Mouse (Mus musculus) midbrain, embryonic 15.5 days (tissue): Measurements from ENCODE around the gene Gadd45g. TPM values are rescaled to one million over a fixed set of nuclear protein-coding genes. Genes with fewer than 3 reads are reported as not detected.

Source experiments
- ATAC-seq: fragments of 200-750 bp; cut with Nextera tagmentation; replicated peaks from 2 replicates; pipeline ENCODE4 v1.8.0; 2017; ENCODE audit warnings: moderate TSS enrichment
- H3K27ac ChIP-seq: fragments of 300-500 bp; sonication (generic); 2 replicates; pipeline ENCODE4 v1.5.1; 2015; ENCODE audit warnings: mild to moderate bottlenecking, inconsistent platforms
- H3K27me3 ChIP-seq: fragments of 300-500 bp; sonication (generic); replicated peaks from 2 replicates; pipeline ENCODE4 v1.6.1; 2015; ENCODE audit warnings: inconsistent platforms
- H3K36me3 ChIP-seq: fragments of 300-500 bp; sonication (generic); replicated peaks from 2 replicates; pipeline ENCODE4 v1.6.1; 2015; ENCODE audit warnings: inconsistent platforms
- H3K4me1 ChIP-seq: fragments of 300-500 bp; sonication (generic); 2 replicates; pipeline ENCODE4 v1.6.1; 2015; ENCODE audit warnings: inconsistent platforms
- H3K4me2 ChIP-seq: fragments of 300-500 bp; sonication (generic); 2 replicates; pipeline ENCODE4 v1.6.1; 2015; ENCODE audit warnings: inconsistent platforms, mild to moderate bottlenecking, moderate library complexity
- H3K4me3 ChIP-seq: fragments of 300-500 bp; sonication (generic); 2 replicates; pipeline ENCODE4 v1.5.1; 2015; ENCODE audit warnings: mild to moderate bottlenecking, inconsistent platforms
- H3K9ac ChIP-seq: fragments of 300-500 bp; sonication (generic); 2 replicates; pipeline ENCODE4 v1.6.1; 2015; ENCODE audit warnings: mild to moderate bottlenecking, inconsistent platforms
- H3K9me3 ChIP-seq: fragments of 300-500 bp; sonication (generic); 2 replicates; pipeline ENCODE4 v1.6.1; 2016; ENCODE audit warnings: inconsistent platforms
- WGBS: fragments of 180-500 bp; shearing (Covaris S2); methylation state at CpG from one replicate; pipeline ENCODE4 v1.1.7; 2015; ENCODE audit warnings: mixed read lengths; 5-methylcytosine and 5-hydroxymethylcytosine counted together
- polyA plus RNA-seq: library from polyadenylated mRNA; unstranded; fragments of >200 nt; fragmentation: Nextera tagmentation; extraction: Ambion mirVana; gene quantifications from 2 replicates; pipeline ENCODE4 v1.2.1, GENCODE M21; 2015

Gadd45g gene
- polyA plus RNA-seq, 1 experiment from 2014 or later, result 56.2 TPM

DNA sequence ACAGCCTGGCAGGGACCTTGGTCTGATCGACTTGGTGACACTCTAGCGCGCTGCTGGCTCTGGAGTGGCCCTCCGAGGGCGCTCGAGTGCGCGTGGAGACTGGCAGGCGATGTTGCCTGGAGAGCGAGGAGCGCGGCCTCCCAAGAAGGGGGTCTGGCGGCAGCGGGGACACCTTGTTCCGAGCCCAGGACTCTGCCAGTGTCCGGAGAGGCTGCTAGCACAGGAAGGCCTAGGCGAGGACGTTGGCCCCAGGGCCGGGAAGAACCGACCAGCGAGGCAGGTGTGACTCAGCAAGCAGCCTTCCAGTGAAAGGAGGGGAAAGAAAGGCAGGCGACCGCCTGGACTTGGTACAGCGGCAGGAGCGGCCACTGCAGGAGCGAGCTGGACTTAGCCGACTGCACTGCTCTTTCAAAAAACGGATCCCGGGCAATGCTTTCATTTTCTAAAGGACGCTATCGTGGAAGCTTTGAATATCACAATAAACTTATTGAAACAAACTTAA lies 1.6 kb downstream of the Gadd45g start:
- H3K9me3 ChIP-seq, result no peaks in the 10 kb centered on the region
- H3K27ac ChIP-seq, result peak overlapping the region; percentile 84
- H3K4me2 ChIP-seq, result peak overlapping the region; percentile 99
- H3K4me1 ChIP-seq, result peaks cover 53% of the 10 kb centered on the region
- under 1% methylated on average over 31 of the region's 31 CpGs for WGBS
- peak overlapping the region; percentile 57 for H3K9ac ChIP-seq
- H3K4me3 ChIP-seq, result peak overlapping the region; percentile 55
- 0 out of 2 replicates have a peak, but pooled peaks have one; percentile 24 for ATAC-seq
- peaks cover 13% of the 10 kb centered on the region for H3K27me3 ChIP-seq
- no peaks in the 10 kb centered on the region for H3K36me3 ChIP-seq

DNA sequence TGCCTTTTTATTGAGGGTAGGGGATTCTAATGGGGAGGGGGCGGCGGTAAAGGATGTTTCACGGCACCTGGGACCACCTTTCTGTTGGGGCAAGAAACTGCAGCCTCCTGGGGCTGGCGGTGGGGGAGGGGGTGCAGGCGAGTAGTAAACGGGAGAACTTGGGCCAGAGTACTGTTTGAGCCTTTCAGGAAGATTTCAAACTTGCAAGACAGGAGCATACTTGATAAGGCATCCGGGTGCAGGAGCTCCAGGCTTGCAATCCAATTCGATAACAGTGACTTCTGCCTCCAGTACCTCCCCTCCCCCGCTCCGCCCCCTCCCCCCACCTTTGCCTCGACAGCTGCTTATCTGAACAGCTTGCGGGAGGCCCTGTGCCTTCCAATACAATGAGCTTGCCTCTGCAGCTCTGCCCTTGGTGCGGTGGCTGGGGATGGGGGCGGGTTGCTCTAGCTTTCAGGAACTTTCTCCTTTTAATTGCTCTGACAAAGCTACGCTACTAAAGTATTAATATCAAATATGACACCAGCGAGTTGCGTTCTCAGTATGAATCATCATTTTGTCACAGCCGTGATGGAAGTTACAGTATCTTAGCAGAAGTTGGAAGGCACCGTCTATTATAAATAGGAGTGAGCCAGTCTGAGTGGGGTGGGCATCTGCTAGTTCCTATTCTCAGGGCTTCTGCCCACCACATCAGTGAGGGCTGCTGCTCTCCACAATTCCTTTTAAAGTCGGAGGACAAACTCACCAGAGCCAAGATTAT lies 2.2 kb downstream of the Gadd45g start:
- peaks cover 57% of the 10 kb centered on the region for H3K4me1 ChIP-seq
- H3K36me3 ChIP-seq, result no peaks in the 10 kb centered on the region
- ATAC-seq, result no peak; the same call in 1 of the 2 replicates
- peak overlapping the region; percentile 84 for H3K27ac ChIP-seq
- peaks cover 8% of the 10 kb centered on the region for H3K27me3 ChIP-seq
- peak overlapping the region; percentile 99 for H3K4me2 ChIP-seq
- peak overlapping the region; percentile 55 for H3K4me3 ChIP-seq
- under 1% methylated on average over 20 of the region's 20 CpGs for WGBS
- no peaks in the 10 kb centered on the region for H3K9me3 ChIP-seq
- H3K9ac ChIP-seq, result peak overlapping the region; percentile 57; the same call in 1 of the 2 replicates

DNA sequence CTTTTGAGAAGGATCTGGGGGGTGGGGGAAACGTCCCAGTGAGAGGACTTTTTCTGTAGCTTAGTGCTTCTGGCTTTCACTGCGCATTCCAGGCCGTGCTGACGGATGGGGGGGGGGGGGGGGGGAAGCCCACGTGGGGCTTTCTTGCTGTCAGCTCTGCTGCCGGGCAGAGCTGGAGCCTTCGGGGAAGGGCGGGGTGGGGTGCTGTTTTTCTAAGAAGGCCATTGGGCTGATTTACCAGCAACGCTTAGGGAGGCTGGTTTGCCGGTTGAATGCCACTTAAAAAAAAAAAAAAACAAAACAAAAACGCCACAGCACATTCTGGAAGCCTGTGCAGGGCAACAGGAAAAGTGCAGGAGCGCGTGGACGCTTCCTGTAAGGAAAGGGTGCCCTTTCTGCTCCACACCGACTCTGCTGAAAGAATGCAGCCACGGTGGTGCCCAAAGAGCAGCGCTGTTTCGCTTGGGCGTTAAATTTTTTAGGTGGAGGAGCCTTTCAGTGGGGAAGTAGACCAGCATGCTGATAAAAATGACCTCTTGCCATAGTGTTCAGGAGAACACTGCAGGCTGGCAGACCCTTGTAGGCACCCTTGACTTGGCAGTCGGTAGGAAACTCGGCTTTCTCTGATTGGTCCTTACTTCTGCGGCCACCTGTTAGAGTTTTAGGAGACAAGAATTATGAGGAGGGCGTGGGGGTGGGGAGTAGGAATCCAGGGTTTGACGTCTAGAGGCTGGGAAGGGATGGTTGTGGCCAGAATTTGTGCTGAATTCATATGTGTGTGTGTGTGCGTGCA lies 3.0 kb downstream of the Gadd45g start:
- Histone ChIP-seq H3K4me2 (peak overlapping the region; percentile 99), H3K9ac (no peak overlapping the region), H3K36me3 (no peaks in the 10 kb centered on the region), H3K4me3 (peak overlapping the region; percentile 55; the same call in 1 of the 2 replicates), H3K9me3 (no peaks in the 10 kb centered on the region), H3K27me3 (peaks cover 6% of the 10 kb centered on the region; the same call in 1 of the 2 replicates), H3K27ac (0 out of 2 replicates have a peak overlapping the region, but pooled peaks have one; percentile 84), H3K4me1 (peaks cover 61% of the 10 kb centered on the region)
- ATAC-seq, result no peak
- WGBS, result 4% methylated on average over 25 of the region's 25 CpGs

DNA sequence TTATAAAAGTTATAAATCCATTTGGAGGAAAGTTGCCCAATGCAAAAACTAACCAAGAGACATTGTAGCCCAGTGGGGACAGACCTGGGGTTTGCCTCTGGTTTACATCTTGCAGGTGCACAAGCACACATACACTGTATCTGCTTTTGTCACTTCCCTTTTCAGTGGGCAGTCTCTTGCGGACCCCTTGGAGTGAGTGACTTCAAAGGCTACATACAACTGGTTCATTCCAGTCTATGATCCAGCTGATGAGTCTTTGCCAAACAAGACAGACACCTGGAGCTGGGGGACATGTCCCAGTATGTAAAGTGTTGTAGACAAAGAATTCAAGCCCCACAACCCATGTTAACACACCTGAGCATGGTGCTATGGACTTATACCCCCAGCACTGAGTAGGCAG lies 4.1 kb downstream of the Gadd45g start:
- Histone ChIP-seq H3K4me3 (no peak overlapping the region), H3K4me2 (no peak overlapping the region), H3K4me1 (peaks cover 56% of the 10 kb centered on the region), H3K36me3 (no peaks in the 10 kb centered on the region), H3K9ac (no peak overlapping the region), H3K27ac (no peak overlapping the region), H3K9me3 (no peaks in the 10 kb centered on the region), H3K27me3 (peaks cover 9% of the 10 kb centered on the region; the same call in 1 of the 2 replicates)
- 75% methylated on average over 1 of the region's 1 CpGs for WGBS
- no peak for ATAC-seq

DNA sequence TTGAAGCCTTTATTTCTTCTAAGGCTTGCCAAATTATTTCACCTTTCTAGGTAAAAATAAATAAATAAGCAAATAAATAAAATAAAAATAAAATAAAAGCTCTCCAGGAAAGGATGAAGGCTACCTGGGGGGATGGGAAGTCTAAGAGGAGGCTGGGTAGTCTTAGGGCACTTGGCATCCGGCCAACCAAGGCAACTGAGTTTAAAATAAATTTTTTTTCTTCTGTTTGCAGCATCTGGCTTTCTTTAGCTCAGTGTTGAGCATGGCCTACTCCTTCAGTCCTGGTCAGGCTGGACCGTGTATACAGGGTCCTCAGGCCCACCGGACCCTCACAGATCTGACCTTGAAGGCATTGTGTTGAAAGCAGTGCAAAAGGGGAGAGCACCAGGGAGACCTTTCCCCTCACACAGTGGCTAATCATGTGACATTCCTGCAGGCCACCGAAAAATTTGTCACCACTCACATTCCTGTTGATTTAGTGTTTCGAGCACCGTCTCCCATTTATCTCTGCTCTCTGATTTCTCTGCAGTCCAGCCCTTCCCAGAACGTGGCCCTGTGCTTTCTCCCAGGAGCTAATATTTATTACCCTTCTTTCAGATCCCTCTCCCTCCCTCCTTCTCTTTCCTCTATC lies 6.2 kb downstream of the Gadd45g start:
- no peak for ATAC-seq

DNA sequence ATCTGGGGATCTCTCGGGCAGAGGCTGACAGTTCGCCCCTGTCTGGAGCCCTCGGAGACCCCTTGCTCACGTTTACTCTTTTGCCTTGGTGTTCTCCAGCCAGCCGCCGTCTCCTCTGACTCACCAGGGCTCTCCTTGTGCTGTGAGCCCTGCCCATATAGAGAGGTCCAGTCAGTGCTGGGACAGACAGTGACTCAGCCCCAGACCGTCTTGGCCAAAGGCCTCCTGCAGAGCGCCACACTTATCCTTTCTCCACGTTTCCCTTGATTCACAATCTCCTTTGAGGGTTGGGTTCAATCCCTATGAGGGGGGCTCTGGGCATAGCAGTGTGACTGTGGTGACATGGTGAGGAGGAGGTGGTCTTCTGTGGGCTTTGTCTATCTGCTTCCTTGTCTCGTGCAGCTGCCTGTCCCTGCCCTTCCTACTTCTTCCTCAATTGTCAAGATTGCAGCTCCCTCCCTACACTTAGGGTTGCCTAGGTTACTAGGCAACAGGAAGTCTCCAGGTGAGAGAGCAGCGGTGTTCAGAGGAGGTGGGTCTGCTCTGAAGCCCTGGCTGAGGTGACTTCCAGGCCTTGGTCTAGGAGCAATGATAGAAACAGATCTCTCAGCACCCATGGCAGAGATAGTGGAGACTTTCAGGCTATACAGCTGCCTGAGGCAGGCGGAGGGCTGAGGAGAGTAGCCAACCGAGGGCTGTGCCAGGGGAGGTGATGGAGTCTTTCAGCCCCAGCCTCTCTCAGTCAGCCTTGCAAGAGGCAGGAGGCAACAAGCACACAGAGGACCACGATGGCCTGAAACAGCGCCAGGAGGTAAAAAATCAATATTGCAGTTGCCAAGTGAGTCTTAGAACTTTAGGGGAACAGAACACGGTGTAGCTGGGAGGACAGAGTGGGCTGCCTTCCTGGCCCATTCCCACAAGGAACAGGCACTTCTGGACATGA lies 7.1 kb downstream of the Gadd45g start:
- H3K9ac ChIP-seq, result no peak overlapping the region
- H3K36me3 ChIP-seq, result no peaks in the 10 kb centered on the region
- 17% methylated on average over 16 of the region's 16 CpGs for WGBS
- H3K4me3 ChIP-seq, result no peak overlapping the region
- H3K27ac ChIP-seq, result no peak overlapping the region
- ATAC-seq, result peak; percentile 50; the same call in 1 of the 2 replicates
- no peaks in the 10 kb centered on the region for H3K9me3 ChIP-seq
- no peak overlapping the region for H3K4me2 ChIP-seq
- H3K27me3 ChIP-seq, result peaks cover 15% of the 10 kb centered on the region; the same call in 1 of the 2 replicates
- peaks cover 32% of the 10 kb centered on the region for H3K4me1 ChIP-seq

More for the DNA sequence above, 6.2 kb downstream of the Gadd45g start:
- H3K27me3 ChIP-seq, result peaks cover 11% of the 10 kb centered on the region; the same call in 1 of the 2 replicates
- WGBS, result 36% methylated on average over 7 of the region's 7 CpGs
- H3K4me2 ChIP-seq, result no peak overlapping the region
- no peaks in the 10 kb centered on the region for H3K36me3 ChIP-seq
- H3K4me3 ChIP-seq, result no peak overlapping the region
- H3K9ac ChIP-seq, result no peak overlapping the region
- H3K27ac ChIP-seq, result no peak overlapping the region
- H3K4me1 ChIP-seq, result peaks cover 41% of the 10 kb centered on the region
- no peaks in the 10 kb centered on the region for H3K9me3 ChIP-seq

DNA sequence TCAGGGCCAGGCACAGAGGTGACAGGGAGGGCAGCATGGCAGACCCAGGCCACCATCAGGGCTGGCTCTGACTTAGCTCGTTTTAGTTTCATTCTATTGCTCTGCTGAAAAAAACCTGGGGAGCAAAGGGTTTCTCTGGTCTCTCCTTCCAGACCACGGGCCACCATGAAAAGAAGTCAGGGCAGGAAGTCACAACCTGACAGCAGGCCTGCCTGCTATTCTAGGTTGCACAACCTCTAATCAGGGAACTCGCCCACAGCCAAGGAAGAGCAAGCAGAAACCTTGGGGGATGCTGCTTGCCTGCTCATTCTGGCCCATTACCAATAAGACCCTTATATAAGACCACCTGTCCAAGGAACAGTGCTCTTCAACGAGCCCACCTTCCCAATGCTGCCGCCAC lies 9.1 kb downstream of the Gadd45g start:
- no peaks in the 10 kb centered on the region for H3K9me3 ChIP-seq
- peaks cover 17% of the 10 kb centered on the region for H3K4me1 ChIP-seq
- no peak overlapping the region for H3K27ac ChIP-seq
- ATAC-seq, result no peak
- WGBS, result 83% methylated on average over 5 of the region's 5 CpGs
- no peak overlapping the region for H3K9ac ChIP-seq
- no peak overlapping the region for H3K4me3 ChIP-seq
- no peaks in the 10 kb centered on the region for H3K36me3 ChIP-seq
- H3K27me3 ChIP-seq, result 0 out of 2 replicates have a peak, but pooled peaks cover 13% of the 10 kb centered on the region
- H3K4me2 ChIP-seq, result no peak overlapping the region

DNA sequence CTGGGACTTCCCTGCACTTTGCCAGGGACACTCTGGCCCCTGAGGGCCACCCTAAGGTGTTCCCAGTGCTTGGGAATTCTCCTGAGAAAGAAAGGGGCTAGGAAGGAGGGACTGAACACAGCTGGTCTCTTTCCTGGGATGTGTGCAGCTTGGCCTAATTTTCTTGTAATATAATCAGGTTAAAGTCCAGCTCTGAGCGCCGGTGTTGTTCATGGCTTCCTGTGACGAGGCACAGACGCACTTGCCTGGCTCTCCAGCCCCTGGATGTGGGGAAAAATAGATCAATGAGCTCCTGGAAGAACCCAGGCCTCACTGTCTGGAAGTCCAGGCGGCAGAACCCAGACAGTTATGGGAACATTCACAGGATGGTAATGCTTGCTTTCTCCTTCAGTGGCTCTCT lies 10.7 kb downstream of the Gadd45g start:
- no peak for ATAC-seq
- Histone ChIP-seq H3K27ac (no peak overlapping the region), H3K36me3 (no peaks in the 10 kb centered on the region), H3K4me2 (no peak overlapping the region), H3K27me3 (0 out of 2 replicates have a peak, but pooled peaks cover 10% of the 10 kb centered on the region), H3K4me3 (no peak overlapping the region), H3K4me1 (peaks cover 17% of the 10 kb centered on the region), H3K9ac (no peak overlapping the region), H3K9me3 (no peaks in the 10 kb centered on the region)
- 75% methylated on average over 5 of the region's 5 CpGs for WGBS

DNA sequence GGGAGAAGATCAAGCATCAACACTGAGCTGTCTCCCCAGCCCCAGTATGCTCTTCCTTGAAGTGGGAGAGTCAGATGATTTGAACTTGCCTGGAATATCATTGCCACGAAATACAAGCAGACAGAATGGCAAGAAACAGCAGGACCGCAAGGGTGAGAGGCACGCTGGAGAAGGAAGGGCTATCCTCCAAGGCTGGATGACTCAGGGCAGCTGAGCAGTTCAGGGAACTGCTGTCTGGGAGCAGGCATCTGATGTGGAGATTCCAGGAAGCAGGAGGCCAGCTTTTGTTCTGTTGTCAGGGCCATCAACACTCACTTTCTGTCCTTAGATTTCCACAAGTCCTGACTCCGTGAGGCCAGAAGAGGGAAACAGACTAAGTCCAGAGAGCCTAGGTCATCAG lies 12.0 kb downstream of the Gadd45g start:
- no peak overlapping the region for H3K4me3 ChIP-seq
- 74% methylated on average over 4 of the region's 4 CpGs for WGBS
- no peak overlapping the region for H3K4me2 ChIP-seq

DNA sequence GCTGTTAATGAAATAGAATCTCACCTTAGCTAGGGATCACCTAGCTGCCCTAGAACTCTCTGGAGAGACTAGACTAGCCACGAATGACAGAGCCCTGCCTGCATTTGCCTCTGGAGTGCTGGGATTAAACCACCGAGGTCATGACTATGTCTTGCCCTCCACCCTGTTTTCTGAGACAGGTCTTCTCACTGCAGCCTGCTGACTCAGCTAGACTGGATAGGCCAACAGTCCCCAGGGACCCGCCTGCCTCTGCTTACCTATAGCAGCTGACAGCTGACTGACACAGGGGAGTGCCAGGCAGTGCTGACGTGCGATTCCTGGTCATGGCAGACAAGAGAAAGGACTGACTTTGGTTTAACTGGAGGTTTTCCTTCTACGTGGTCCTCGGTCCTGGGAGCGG lies 12.7 kb downstream of the Gadd45g start:
- H3K9ac ChIP-seq, result no peak overlapping the region

More for the DNA sequence above, 12.0 kb downstream of the Gadd45g start:
- no peak for ATAC-seq
- peaks cover 6% of the 10 kb centered on the region for H3K4me1 ChIP-seq
- no peaks in the 10 kb centered on the region for H3K36me3 ChIP-seq
- H3K9me3 ChIP-seq, result no peaks in the 10 kb centered on the region
- no peak overlapping the region for H3K9ac ChIP-seq
- H3K27ac ChIP-seq, result no peak overlapping the region
- H3K27me3 ChIP-seq, result 0 out of 2 replicates have a peak, but pooled peaks cover 9% of the 10 kb centered on the region

DNA sequence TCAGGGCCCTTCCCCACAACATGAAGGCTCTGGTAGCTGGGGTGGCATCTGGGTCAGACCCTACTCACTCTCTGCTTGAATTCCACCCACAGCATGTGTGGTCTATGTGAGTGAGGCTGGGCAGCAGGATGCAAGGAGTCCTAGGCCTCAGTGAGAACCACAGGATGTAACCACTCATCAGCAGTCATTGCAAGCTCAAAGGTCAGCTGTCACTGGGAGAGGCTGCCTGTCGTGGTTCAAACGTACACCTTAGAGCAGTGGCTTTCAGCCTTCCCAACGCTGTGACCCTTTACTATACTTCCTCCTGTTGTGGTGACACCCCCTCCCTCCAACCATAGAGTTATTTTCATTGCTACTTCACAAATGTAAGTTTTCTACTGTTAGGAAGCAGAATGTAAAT lies 13.3 kb downstream of the Gadd45g start:
- no peak for ATAC-seq
- 65% methylated on average over 3 of the region's 3 CpGs for WGBS
- Histone ChIP-seq H3K4me1 (no peaks in the 10 kb centered on the region), H3K9ac (no peak overlapping the region), H3K27ac (no peak overlapping the region), H3K36me3 (no peaks in the 10 kb centered on the region), H3K4me2 (no peak overlapping the region), H3K27me3 (0 out of 2 replicates have a peak, but pooled peaks cover 9% of the 10 kb centered on the region), H3K4me3 (no peak overlapping the region), H3K9me3 (no peaks in the 10 kb centered on the region)

More for the DNA sequence above, 12.7 kb downstream of the Gadd45g start:
- 83% methylated on average over 8 of the region's 8 CpGs for WGBS
- H3K4me1 ChIP-seq, result no peaks in the 10 kb centered on the region
- H3K4me2 ChIP-seq, result no peak overlapping the region
- no peak overlapping the region for H3K4me3 ChIP-seq
- 0 out of 2 replicates have a peak, but pooled peaks cover 9% of the 10 kb centered on the region for H3K27me3 ChIP-seq
- no peaks in the 10 kb centered on the region for H3K36me3 ChIP-seq
- no peaks in the 10 kb centered on the region for H3K9me3 ChIP-seq
- ATAC-seq, result no peak
- no peak overlapping the region for H3K27ac ChIP-seq
